Mouse (Mus musculus) small intestine, adult 2 months (tissue): ENCODE measurements around the gene Thop1.

Experiments
- CTCF ChIP-seq: fragments of 200-500 bp; IDR thresholded peaks from 2 replicates; pipeline ENCODE4 v1.5.1; 2012; ENCODE audit warnings: low read depth, mild to moderate bottlenecking, control low read depth, inconsistent platforms, low read length, moderate library complexity, mixed read lengths; ENCODE audit not compliant: insufficient replicate concordance, insufficient read length; ENCODE audit errors: extremely low read depth
- POLR2A ChIP-seq: fragments of 200-500 bp; IDR thresholded peaks from 2 replicates; pipeline ENCODE4 v1.6.1; 2012; ENCODE audit warnings: low read depth, mild to moderate bottlenecking, control low read depth, inconsistent platforms, low read length, moderate library complexity

GRCm38 (mm10) chr10:81089216-81089615, 19.4 kb downstream of the Thop1 start:
- no peak for TF ChIP-seq POLR2A
- TF ChIP-seq CTCF, result no peak
